Mouse (Mus musculus): ENCODE data around the gene Arhgap29.

DNA sequence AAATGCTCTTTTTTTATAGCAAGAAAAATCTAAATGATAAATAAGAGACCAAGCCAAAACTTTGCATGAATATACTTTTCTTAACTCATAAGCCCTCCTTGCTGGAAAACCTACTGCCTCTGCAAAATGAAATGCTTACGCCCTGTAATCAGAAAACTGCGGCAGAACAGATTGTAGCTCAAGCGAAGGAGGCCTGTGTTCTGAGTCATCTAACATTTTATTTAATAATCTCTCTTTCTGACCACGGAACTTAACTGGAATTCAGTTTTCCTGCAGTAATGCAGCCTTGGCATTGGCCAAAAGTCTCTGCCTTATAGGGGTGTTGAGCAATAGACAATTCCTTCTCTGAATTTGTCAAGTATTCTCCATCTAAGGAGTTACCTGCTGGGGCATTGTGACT is 19.5 kb upstream of the Arhgap29 start:
- no peak for TF ChIP-seq CTCF (conservative IDR thresholded peaks at IDR 0.05; ENCODE audit: low read length)
- no peak for TF ChIP-seq POU5F1 (IDR thresholded peaks at IDR 0.05; ENCODE audit: borderline replicate concordance, low read length)
- TF ChIP-seq NANOG (IDR thresholded peaks at IDR 0.05; ENCODE audit: borderline replicate concordance, low read length) = no peak

Data from E14TG2a.4 (cell line).